Mouse (Mus musculus) ES-E14 (cell line): ENCODE data around the gene BC034090.

Source experiments
- CHD2 ChIP-seq: IDR thresholded peaks from 2 replicates; pipeline ENCODE4 v1.6.1; 2014; ENCODE audit warnings: mild to moderate bottlenecking, low read depth, low read length, inconsistent platforms
- MAFK ChIP-seq: IDR thresholded peaks from 2 replicates; pipeline ENCODE4 v1.6.1; 2014; ENCODE audit warnings: mild to moderate bottlenecking, low read depth, low read length, inconsistent platforms; ENCODE audit not compliant: insufficient read depth
- ZC3H11A ChIP-seq: IDR thresholded peaks from 2 replicates; pipeline ENCODE4 v1.6.1; 2012; ENCODE audit warnings: low read depth, mild to moderate bottlenecking, inconsistent platforms, low read length, borderline replicate concordance
- ZNF384 ChIP-seq: IDR thresholded peaks from 2 replicates; pipeline ENCODE4 v1.6.1; 2012; ENCODE audit warnings: low read depth, low read length, inconsistent platforms

DNA sequence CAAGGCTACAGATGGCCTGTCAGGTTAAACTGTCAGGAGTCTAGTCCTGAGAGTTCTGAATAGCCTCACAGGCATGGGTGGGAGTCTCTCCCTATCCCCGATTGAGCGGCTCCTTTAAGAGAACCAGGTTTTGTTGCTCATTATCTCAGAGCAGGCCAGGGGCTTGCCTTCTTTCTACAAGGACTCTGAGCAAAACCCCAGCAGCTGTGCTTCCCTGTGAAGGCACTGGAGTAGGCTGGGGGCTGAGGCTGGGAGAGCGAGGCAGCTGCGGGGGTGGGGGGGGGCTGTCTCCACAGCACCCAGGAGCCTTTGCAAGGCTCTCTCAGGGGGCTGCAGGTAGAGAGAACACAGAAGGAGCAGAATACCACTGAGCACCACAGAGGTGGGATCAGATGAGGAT, 5.1 kb downstream of the BC034090 start:
- TF ChIP-seq ZC3H11A: no peak
- no peak for TF ChIP-seq ZNF384
- no peak for TF ChIP-seq CHD2
- no peak for TF ChIP-seq MAFK
